Mouse (Mus musculus) cerebellum, postnatal 36 days (tissue): ENCODE results near the gene Nuak1.

Experiments used
- DNase-seq, 2 experiments: peaks; one replicate each; pipeline ENCODE4 v3.0.0; 2021 to 2022; ENCODE audit warnings: mixed read lengths in 2 of 2

Gene Nuak1

GRCm38 (mm10) chr10:84405135-84405776 is 35.1 kb downstream of the Nuak1 start:
- DNase-seq, result no peak

DNA sequence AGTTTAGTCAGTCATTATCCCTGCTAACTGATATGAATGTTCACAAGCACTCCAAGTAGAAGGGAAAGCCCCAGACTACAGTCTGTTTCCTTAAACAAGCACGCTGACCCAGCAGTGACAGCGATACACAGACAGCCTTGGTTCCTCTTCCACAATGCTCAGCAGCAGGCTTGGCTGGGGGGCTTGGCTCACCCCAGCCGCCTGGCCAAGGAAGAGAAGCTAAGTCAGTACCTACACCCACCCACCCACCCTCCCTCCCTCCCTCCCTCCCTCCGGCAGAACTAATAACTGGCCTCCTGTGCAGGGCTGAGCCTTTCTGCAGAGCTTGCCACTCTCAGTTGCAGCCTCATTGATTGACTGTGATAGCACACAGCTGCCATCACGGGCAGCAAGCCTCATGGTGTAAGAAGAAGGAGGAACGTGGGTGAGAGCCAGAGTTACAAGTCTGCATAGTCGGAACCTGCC is 38.5 kb downstream of the Nuak1 start:
- no peak for DNase-seq

DNA sequence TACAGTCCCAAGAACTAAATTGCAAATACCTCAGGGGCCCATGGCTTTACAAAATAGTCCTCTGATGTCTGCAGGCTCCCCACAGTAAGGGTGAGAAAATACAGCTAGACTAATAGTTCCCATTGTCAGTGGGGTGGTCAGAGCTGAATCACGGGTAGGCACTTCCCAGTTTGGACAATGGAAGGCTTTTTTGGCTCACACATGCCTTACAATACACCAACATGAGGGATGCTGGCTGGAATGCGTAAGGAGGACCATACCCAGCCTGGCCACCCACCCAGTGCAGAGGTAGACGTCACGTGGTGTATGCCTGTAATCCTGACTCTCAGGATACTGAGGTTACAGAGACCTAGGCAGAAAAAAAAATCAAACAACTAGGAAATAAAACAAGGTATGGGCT is 39.2 kb downstream of the Nuak1 start:
- no peak for DNase-seq

GRCm38 (mm10) chr10:84400037-84400681 is 40.2 kb downstream of the Nuak1 start:
- no peak for DNase-seq

DNA sequence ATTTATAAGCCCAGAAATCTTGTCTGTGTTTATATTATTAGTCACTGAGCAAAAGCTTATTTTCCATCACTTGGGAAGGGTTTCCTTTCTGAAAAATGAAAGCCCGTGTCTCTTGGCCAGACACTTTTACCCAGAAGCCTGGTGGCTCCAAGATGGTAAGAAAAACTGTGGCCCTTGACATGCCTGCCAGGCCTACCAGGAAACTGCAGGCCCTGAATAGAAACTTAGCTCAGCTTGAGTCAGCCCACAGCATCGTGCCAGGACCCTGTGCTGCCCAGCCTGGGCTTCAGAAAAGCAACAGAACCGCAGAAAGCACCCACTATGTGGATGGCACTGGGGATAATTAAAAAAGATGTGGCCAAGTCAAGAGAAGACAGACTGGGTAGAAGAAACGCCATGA is 43.1 kb downstream of the Nuak1 start:
- DNase-seq, result no peak

GRCm38 (mm10) chr10:84395885-84396659 is 44.3 kb downstream of the Nuak1 start:
- DNase-seq, result no peak

GRCm38 (mm10) chr10:84395259-84395658 is 45.1 kb downstream of the Nuak1 start:
- DNase-seq, result no peak

- DNase-seq, result no peak
Measured at GRCm38 (mm10) chr10:84393881-84394280, 46.5 kb downstream of the Nuak1 start.

DNA sequence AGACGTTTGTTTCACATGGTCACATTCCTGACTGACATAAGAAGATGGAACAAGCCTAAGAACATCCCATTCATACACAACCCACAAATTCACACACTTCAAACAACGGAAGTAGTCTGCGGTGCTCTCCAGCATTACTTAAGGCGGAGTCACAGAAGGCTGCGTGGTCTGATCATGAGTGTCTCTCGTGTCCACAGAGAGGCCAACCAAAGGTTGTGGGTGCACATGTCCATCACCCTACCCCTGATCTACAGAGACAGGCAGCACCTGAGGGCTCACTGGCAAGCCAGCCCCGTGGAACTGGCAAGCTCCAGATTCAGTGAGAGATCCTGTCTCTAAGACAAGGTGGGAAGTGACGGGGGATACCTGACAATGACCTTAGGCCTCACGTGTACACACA is 47.0 kb downstream of the Nuak1 start:
- no peak for DNase-seq

GRCm38 (mm10) chr10:84392723-84393081 is 47.7 kb downstream of the Nuak1 start:
- no peak for DNase-seq

DNA sequence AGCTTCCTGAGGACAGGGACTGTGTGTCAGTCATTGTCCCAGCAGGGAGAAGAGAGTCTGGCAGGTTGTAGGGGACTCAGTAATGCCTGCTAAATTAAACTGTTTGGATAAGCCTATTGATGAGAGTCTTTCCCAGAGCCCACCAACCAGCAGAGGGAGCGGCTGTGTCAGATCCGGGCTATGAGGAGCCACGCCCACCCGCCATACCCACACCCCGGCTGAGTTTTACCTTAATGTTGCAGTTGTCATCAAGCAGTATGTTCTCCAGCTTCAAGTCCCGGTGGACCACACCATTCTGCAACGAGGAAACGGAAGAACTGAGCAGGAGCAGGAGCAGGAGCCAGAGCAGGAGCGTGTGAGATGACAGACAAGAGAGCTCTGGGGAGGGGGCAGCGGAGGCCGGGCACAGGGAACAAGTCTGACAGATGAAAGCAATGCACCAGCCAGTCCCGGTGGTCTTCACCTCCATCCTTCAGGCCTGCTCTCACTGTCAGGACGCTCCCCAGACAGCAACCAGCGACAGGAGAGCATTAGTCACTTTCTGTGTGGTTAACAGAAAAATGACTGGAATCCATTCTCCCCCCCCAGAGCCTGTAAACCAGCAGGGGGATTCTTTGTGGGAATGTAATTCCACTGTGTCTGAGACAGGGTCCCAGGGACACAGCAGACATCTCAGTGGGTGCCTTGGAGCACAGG is 48.2 kb downstream of the Nuak1 start:
- no peak for DNase-seq

GRCm38 (mm10) chr10:84389707-84390106 is 50.7 kb downstream of the Nuak1 start:
- no peak for DNase-seq

DNA sequence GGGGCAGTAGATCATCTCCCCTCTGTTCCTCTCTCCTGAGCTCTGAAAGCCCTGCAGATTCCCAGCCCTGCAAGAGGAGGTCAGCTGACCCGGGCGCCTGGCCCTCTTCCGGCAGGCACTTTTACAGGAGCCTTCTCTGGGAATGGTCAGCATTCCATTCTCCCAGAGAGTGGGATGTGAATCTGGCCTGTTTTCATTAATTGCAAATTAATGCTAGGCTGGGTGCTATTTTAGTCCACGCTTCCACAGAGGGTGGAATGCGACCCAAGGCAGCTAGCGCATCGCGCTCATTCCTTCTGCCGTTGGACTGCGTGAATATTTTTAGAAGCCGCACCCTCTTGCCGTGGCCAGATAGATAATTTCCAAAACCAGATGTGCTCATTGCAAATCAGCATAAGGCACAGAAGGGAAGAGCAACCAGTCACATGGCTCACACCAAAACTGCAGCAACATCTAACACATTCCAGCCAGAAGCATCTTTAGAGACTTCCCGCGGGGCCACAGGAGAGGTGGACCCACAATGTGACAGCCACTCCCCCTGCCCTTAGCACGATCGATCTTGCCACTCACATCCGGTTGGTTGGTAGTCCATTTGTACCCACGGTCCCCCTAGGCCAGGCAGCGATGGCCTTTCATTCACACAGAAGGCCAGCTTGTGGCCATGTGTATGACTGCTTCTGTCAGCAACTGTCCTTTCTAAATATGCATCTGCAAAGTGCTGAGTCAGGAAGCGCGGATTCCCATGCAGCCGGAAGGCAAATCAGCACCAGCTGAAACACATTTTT is 51.8 kb downstream of the Nuak1 start:
- no peak for DNase-seq

DNA sequence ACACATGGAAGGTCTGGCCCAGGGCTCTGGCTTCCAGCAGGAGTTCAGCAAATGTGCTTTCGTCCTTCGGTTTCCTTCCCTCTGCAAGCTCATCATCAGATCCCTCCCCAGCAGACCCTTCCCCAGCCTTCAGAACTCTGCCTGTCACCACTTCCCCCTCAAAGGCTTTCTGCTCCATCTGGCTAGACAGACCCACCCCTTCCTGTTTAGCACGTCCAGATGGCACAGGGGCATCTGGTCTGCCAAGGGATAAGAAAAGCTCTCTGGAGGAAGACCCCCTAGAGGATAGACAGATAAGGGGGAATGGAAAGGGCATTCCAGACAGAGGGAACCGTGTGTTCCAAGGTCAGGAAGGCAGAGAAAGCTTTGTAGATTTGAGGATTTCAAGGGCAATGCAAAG is 53.1 kb downstream of the Nuak1 start:
- DNase-seq, result no peak

- DNase-seq, result no peak
Measured at GRCm38 (mm10) chr10:84386625-84387242, 53.7 kb downstream of the Nuak1 start.

DNA sequence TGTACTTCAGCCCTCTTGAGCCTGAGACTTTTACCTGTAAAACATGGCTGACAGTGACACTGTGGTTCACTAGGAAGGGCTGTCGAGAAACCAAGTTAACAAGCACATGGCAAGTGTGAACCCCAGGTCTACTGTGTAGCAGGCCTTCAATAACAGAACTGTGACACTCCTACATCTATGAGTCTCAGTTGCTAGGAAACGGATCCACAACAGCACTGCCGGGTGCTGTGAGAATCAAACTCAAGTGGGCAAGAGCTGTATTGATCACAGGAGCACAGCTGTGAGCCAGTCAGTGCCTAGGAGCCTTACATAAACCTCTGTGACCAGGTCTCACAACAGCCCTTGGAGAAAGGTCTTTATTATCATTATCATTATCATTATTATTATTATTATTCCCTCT is 54.2 kb downstream of the Nuak1 start:
- no peak for DNase-seq

GRCm38 (mm10) chr10:84384761-84385160 is 55.6 kb downstream of the Nuak1 start:
- DNase-seq, result no peak

GRCm38 (mm10) chr10:84382900-84383883 is 57.2 kb downstream of the Nuak1 start:
- no peak for DNase-seq

DNA sequence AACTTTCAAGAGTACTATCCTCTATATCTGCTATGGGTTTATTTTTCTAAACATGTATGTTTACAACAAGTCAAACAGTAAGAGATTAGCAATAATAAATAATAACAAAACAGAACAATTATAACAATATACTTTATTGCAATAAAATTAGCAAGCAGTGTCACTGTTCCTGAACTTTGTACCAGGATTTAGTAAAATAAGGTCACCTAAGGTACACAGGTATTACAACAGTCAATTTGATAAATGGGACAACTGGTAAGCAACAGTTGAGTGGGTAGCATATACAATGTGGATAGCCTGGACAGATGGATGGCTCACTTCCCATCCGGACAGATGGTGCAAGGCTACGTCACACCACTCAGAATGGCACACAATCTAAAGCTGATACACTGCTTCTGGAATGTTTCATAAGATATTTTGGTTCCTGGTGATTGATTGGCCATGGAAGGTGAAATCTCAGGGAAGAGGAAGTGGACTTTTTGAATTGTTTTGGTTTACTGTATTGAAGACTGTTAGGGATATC is 59.1 kb downstream of the Nuak1 start:
- peak; percentile 90 to 94 for DNase-seq

GRCm38 (mm10) chr10:84379366-84379765 is 61.0 kb downstream of the Nuak1 start:
- peak; percentile 64 to 67 for DNase-seq

DNA sequence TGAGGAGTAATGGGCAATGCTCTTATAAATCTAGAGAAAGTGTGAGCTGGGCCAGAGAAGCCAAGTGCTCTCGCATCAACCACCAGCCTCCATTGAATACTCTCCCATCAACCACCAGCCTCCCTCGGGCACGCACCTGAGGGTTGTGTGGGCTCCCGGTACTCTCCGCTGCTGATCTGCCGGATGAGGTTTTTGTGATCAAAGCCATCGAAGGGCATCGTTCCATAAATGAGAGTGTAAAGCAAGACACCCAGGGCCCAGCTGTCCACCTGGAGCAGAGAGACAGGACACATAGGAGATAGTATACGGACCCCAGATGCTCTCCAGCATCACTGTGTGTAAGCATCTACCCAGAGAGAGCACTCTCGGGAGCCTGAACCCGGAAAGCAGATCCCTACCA is 62.4 kb downstream of the Nuak1 start:
- no peak for DNase-seq
